Mouse (Mus musculus) small intestine, adult 2 months (tissue): ENCODE results near the gene Il21r.

Source experiments
- CTCF ChIP-seq: fragments of 200-500 bp; IDR thresholded peaks from 2 replicates; pipeline ENCODE4 v1.5.1; 2012; ENCODE audit warnings: low read depth, mild to moderate bottlenecking, control low read depth, inconsistent platforms, low read length, moderate library complexity, mixed read lengths; ENCODE audit not compliant: insufficient replicate concordance, insufficient read length; ENCODE audit errors: extremely low read depth
- POLR2A ChIP-seq: fragments of 200-500 bp; IDR thresholded peaks from 2 replicates; pipeline ENCODE4 v1.6.1; 2012; ENCODE audit warnings: low read depth, mild to moderate bottlenecking, control low read depth, inconsistent platforms, low read length, moderate library complexity

GRCm38 (mm10) chr7:125607384-125608182, 4.4 kb downstream of the Il21r start:
- no peak for TF ChIP-seq CTCF
- no peak for TF ChIP-seq POLR2A
